Mouse (Mus musculus): ENCODE data around the gene Efnb3. TPM values are rescaled to one million over a fixed set of nuclear protein-coding genes. Genes with fewer than 3 reads are reported as not detected.

Gene Efnb3
- polyA plus RNA-seq, 1 experiment from 2014 or later = 7.8 TPM

- Histone ChIP-seq H3K4me2 (ENCODE audit: low read length) (peak overlapping the region; percentile 78), H3K27ac (peak overlapping the region; percentile 60; the same call in 1 of the 2 replicates), H3K9ac (ENCODE audit: low read depth, low read length) (peak overlapping the region; percentile 57), H3K4me1 (replicated peaks; ENCODE audit: insufficient read depth, low read length) (peaks cover 13% of the 10 kb centered on the region; the same call in 1 of the 2 replicates), H3K9me3 (replicated peaks; ENCODE audit: low read length) (no peaks in the 10 kb centered on the region), H3K4me3 (replicated peaks; ENCODE audit: low read depth, low read length) (peak overlapping the region; percentile 43), H3K36me3 (ENCODE audit: insufficient read depth, low read length) (no peaks in the 10 kb centered on the region), H3K27me3 (ENCODE audit: insufficient read depth, low read length) (no peaks in the 10 kb centered on the region)
- DNase-seq (ENCODE audit: low spot score) (peak; percentile 62), ATAC-seq (replicated peaks; ENCODE audit: low FRiP score, low read depth) (peak; percentile 16; the same call in 1 of the 2 replicates)
- no peak for TF ChIP-seq CTCF (IDR thresholded peaks at IDR 0.05; ENCODE audit: low read depth)
- under 1% methylated on average over 66 of the region's 73 CpGs for WGBS
These were observed 45.0 kb upstream of the Efnb3 start for GRCm38 (mm10) chr11:69604795-69605664.

- Histone ChIP-seq H3K9ac (ENCODE audit: low read depth, low read length) (no peak overlapping the region; the same call in 1 of the 2 replicates), H3K27me3 (ENCODE audit: insufficient read depth, low read length) (no peaks in the 10 kb centered on the region), H3K4me3 (replicated peaks; ENCODE audit: low read depth, low read length) (0 out of 2 replicates have a peak overlapping the region, but pooled peaks have one; percentile 1), H3K27ac (peak overlapping the region; percentile 60; the same call in 1 of the 2 replicates), H3K4me1 (replicated peaks; ENCODE audit: insufficient read depth, low read length) (peaks cover 20% of the 10 kb centered on the region), H3K9me3 (replicated peaks; ENCODE audit: low read length) (no peaks in the 10 kb centered on the region), H3K4me2 (ENCODE audit: low read length) (peak overlapping the region; percentile 78), H3K36me3 (ENCODE audit: insufficient read depth, low read length) (no peaks in the 10 kb centered on the region)
- 0 out of 2 replicates have a peak, but pooled peaks have one; percentile 1 for ATAC-seq (replicated peaks; ENCODE audit: low FRiP score, low read depth)
- WGBS = 57% methylated on average over 3 of the region's 3 CpGs
- DNase-seq (ENCODE audit: low spot score) = no peak
- no peak for TF ChIP-seq CTCF (IDR thresholded peaks at IDR 0.05; ENCODE audit: low read depth)
These were observed 44.3 kb upstream of the Efnb3 start for GRCm38 (mm10) chr11:69604347-69604746.

- Histone ChIP-seq H3K9ac (ENCODE audit: low read depth, low read length) (no peak overlapping the region), H3K36me3 (ENCODE audit: insufficient read depth, low read length) (no peaks in the 10 kb centered on the region), H3K9me3 (replicated peaks; ENCODE audit: low read length) (no peaks in the 10 kb centered on the region), H3K27ac (peak overlapping the region; percentile 60; the same call in 1 of the 2 replicates), H3K4me3 (replicated peaks; ENCODE audit: low read depth, low read length) (0 out of 2 replicates have a peak overlapping the region, but pooled peaks have one; percentile 1), H3K4me1 (replicated peaks; ENCODE audit: insufficient read depth, low read length) (peaks cover 22% of the 10 kb centered on the region), H3K4me2 (ENCODE audit: low read length) (peak overlapping the region; percentile 78), H3K27me3 (ENCODE audit: insufficient read depth, low read length) (no peaks in the 10 kb centered on the region)
- no peak for ATAC-seq (replicated peaks; ENCODE audit: low FRiP score, low read depth)
- WGBS = 60% methylated on average over 8 of the region's 8 CpGs
- no peak for DNase-seq (ENCODE audit: low spot score)
- no peak for TF ChIP-seq CTCF (IDR thresholded peaks at IDR 0.05; ENCODE audit: low read depth)
These were observed 43.5 kb upstream of the Efnb3 start for GRCm38 (mm10) chr11:69603516-69603915.

- ATAC-seq (replicated peaks; ENCODE audit: low FRiP score, low read depth) = no peak
- no peak for DNase-seq (ENCODE audit: low spot score)
- no peaks in the 10 kb centered on the region for H3K27me3 ChIP-seq (ENCODE audit: insufficient read depth, low read length)
- H3K9me3 ChIP-seq (replicated peaks; ENCODE audit: low read length) = no peaks in the 10 kb centered on the region
- no peak overlapping the region; the same call in 1 of the 2 replicates for H3K27ac ChIP-seq
- H3K4me3 ChIP-seq (replicated peaks; ENCODE audit: low read depth, low read length) = no peak overlapping the region
- H3K4me1 ChIP-seq (replicated peaks; ENCODE audit: insufficient read depth, low read length) = peaks cover 22% of the 10 kb centered on the region
- no peak for TF ChIP-seq CTCF (IDR thresholded peaks at IDR 0.05; ENCODE audit: low read depth)
- no peaks in the 10 kb centered on the region for H3K36me3 ChIP-seq (ENCODE audit: insufficient read depth, low read length)
- no peak overlapping the region for H3K9ac ChIP-seq (ENCODE audit: low read depth, low read length)
- WGBS = 63% methylated on average over 3 of the region's 3 CpGs
- no peak overlapping the region for H3K4me2 ChIP-seq (ENCODE audit: low read length)
These were observed 41.8 kb upstream of the Efnb3 start for GRCm38 (mm10) chr11:69601768-69602167.

GRCm38 (mm10) chr11:69600098-69600497, 40.1 kb upstream of the Efnb3 start:
- Histone ChIP-seq H3K9ac (ENCODE audit: low read depth, low read length) (no peak overlapping the region), H3K9me3 (replicated peaks; ENCODE audit: low read length) (no peaks in the 10 kb centered on the region), H3K4me3 (replicated peaks; ENCODE audit: low read depth, low read length) (no peak overlapping the region), H3K4me2 (ENCODE audit: low read length) (peak overlapping the region; percentile 27; the same call in 1 of the 2 replicates), H3K27me3 (ENCODE audit: insufficient read depth, low read length) (no peaks in the 10 kb centered on the region), H3K36me3 (ENCODE audit: insufficient read depth, low read length) (no peaks in the 10 kb centered on the region), H3K4me1 (replicated peaks; ENCODE audit: insufficient read depth, low read length) (peaks cover 22% of the 10 kb centered on the region), H3K27ac (peak overlapping the region; percentile 78)
- peak; percentile 88 for DNase-seq (ENCODE audit: low spot score)
- ATAC-seq (replicated peaks; ENCODE audit: low FRiP score, low read depth) = peak; percentile 70; the same call in 1 of the 2 replicates
- WGBS = 10% methylated on average over 6 of the region's 6 CpGs
- no peak for TF ChIP-seq CTCF (IDR thresholded peaks at IDR 0.05; ENCODE audit: low read depth)

GRCm38 (mm10) chr11:69599436-69599835, 39.4 kb upstream of the Efnb3 start:
- no peak for DNase-seq (ENCODE audit: low spot score)
- Histone ChIP-seq H3K36me3 (ENCODE audit: insufficient read depth, low read length) (no peaks in the 10 kb centered on the region), H3K4me2 (ENCODE audit: low read length) (peak overlapping the region; percentile 27; the same call in 1 of the 2 replicates), H3K27ac (peak overlapping the region; percentile 78; the same call in 1 of the 2 replicates), H3K9ac (ENCODE audit: low read depth, low read length) (no peak overlapping the region), H3K4me3 (replicated peaks; ENCODE audit: low read depth, low read length) (no peak overlapping the region), H3K9me3 (replicated peaks; ENCODE audit: low read length) (no peaks in the 10 kb centered on the region), H3K27me3 (ENCODE audit: insufficient read depth, low read length) (no peaks in the 10 kb centered on the region), H3K4me1 (replicated peaks; ENCODE audit: insufficient read depth, low read length) (peaks cover 22% of the 10 kb centered on the region)
- no peak for ATAC-seq (replicated peaks; ENCODE audit: low FRiP score, low read depth)
- 17% methylated on average over 9 of the region's 9 CpGs for WGBS
- TF ChIP-seq CTCF (IDR thresholded peaks at IDR 0.05; ENCODE audit: low read depth) = no peak
